Mouse (Mus musculus): Measurements from ENCODE around the gene Tspan17.
A peak's percentile ranks its signal among the peaks of the same experiment; 100 is the strongest.
"Not testable (repeated sequence)": the region's sequence is repeated elsewhere in the genome, so short reads cannot be mapped to it uniquely, and the experiment has no call there.

Tspan17 gene

DNA sequence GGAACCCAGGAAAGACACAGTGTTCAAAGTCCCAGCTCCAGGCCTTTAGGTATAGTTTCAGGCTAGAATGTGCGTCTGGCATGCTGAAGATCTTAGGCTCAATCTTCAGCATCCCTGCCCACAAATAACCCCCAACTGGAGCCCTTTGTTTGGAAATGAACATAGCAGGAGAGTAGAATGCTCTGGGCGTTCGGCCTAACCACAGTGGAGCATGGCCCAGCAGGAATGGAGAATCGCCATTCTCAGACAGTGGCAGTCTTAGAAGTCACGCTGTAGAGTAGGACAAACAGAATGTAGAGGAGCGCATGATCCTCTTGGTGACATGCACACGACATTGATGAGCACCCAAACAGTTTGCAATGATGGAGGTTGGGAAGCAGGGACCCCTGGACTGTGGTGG, 28.3 kb upstream of the Tspan17 start:
- DNase-seq (ENCODE audit: low read depth, low spot score): no peak

DNA sequence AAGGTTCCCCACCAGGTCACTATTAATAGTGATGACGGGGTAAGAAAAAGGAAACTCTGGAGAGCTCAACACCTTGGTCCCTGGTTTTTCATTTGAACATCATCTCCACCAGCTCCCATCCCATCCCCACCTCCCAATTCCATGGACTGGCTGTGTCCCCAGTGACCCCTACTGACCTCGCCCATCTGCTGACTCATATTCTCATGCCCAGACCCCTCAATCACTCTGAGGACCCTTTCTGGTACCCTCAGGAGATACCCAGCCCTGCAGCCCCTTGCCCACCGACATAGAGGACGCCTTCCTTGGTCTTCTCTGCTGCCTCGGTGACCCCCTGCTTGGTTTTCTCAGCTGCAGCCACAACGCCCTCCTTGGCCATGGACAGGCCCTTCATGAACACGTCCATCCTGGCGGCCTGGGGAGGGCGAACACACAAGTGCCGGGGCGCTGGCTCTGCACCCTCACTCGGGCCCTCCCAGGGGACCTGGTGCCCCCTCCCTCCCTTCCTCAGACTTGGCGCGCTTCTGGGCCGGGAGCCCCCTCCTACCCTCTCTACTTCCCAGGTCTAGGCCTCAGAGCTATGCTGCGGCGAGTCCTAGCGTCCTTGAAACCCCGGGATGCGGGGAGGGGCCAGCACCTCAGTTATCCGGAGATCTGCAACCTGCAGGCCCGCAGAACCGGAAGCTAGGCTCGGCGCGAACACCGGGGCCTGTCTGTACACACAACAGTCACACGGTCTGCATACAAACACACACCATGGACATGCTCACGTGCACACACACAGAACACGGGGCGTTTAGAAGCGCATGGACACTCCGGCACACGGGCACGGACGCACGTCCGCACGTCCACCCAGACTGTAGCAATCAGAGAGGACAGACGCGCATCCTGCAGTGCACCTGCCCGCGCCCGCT, 23.6 kb upstream of the Tspan17 start:
- peak; percentile 82 for DNase-seq (ENCODE audit: low read depth, low spot score)

DNA sequence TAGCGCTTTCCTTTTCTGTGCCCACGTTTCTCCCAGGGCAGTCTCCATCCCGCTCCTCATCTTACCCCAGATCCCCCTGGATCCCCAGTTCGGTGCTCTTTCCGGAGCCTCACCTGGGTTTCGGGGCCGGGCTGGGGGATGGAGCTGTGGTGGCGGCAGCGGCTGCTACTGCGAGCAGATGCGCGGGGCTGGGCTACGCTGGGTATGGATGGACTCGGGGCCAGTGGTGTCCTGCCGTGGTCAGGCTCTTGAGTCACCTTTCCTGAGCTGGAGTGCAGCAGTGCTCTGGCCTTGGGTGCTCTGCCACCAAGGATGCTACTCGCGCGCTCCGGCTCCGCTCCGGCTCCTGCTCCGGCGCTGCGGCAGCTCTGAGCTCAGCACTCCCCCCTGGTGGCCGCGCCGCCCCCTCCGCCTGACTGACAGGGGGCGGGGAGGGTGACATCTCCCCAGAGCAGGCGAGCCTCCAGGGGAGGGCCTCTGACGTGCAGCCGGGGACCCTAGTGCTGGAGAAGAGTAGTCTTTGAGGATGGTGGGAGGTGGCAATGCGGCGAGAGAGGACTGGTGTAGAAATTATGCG, 22.9 kb upstream of the Tspan17 start, which contains the start of gene Sncb:
Gene Sncb, minus strand, starts transcription at position 404 of the 577 bp plus-strand sequence.
- peak; percentile 93 for DNase-seq (ENCODE audit: low read depth, low spot score)

DNA sequence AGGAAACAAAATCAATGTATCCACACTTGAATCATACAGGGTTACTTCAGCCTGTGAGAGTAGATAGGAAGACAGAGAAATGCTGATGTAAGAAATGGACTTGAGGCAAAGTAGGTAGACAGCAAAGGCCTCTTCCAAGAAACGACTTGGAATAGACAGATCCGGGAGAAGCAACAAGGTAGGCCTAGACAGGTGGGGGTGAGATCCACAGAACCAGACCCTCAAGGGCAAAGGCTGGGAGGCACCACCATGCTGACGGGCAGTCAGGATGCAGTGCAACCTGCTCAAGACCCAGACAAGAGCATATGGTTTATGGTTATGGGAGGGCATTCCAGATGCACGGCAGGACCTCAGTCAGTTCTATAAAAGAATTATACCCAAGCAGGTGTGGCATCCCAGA, 22.2 kb upstream of the Tspan17 start:
- no peak for DNase-seq (ENCODE audit: low read depth, low spot score)

DNA sequence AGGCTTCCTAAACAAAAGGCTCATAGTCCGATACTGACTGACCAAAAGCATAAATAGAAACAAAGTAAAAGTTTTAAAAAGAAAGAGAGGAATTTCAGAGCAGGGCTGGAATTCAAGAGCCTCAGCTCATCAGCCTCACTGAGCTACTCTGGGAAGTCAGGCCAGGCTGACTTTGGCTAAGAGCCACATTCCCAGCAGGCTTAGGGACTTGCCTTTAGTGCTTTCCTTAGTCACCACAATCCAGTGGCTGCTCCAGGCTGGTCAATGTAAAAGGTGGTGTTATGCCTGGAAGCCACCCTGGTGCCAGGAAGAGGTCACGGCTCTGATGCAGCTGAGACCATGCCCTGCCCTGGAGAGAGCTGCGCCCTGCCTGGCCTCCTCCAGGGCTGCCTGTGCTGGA, 8.6 kb upstream of the Tspan17 start:
- peak; percentile 93 for DNase-seq (ENCODE audit: low read depth, low spot score)

DNA sequence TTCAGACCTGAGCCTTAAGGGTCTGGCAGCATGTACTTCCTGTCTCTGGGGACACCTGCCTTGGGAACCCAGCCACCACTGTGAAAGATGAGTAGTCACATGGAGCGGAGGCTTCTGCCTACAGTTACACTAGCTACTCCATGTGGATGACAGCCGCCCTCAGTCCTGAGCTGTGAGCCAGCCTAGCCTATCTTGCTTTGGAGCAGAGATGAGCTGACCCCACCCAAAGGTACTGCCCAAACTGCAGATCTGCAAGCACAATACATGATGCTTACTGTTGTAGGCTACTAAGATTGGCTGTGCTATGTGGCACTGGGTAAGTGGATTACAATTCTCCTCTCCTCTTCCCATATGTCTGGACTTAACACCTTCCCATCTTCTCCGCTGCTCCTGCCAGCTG, 8.1 kb upstream of the Tspan17 start:
- peak; percentile 73 for DNase-seq (ENCODE audit: low read depth, low spot score)

DNA sequence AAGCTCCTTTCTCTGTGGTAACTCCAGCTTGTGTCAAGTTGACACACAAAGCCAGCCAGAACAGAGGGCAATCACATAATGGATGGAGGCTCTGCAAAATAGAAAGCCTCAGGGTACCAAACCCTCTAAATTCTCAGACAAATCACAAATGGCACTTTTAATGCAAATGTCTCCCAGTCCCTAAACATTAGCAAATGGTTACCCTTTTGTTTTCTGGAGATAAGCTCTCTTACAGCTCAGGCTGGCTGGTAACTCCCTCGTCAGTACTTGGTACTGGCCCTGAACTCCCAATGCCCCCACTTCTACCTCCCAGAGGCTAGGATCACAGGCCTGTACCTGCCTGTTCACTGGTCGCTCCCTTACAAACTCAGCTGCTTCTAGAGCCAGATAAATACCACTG, 5.9 kb upstream of the Tspan17 start:
- DNase-seq (ENCODE audit: low read depth, low spot score): no peak

DNA sequence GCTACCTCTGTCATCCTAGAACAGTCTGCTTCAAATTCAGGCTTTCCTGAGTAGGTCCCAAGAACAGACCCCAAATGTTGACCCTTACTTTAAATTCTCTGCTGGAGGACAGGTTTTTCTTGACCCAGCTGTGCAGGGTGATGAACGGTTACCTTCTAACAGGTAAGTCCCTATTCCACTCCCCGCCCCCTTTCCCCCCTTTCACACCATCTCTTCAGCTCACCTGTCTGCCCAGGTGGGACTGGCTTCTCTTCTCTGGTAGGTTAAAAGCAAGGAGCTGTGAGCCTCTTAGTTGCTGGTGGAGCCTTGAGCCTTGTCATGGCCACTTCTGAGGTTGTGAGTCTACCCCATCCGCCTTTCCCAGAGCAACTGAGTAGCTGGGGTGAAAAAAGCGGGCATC, 5.5 kb upstream of the Tspan17 start, which contains the start of gene Eif4e1b:
Gene Eif4e1b, plus strand, starts transcription at position 301 of the 400 bp plus-strand sequence.
- DNase-seq (ENCODE audit: low read depth, low spot score): no peak

DNA sequence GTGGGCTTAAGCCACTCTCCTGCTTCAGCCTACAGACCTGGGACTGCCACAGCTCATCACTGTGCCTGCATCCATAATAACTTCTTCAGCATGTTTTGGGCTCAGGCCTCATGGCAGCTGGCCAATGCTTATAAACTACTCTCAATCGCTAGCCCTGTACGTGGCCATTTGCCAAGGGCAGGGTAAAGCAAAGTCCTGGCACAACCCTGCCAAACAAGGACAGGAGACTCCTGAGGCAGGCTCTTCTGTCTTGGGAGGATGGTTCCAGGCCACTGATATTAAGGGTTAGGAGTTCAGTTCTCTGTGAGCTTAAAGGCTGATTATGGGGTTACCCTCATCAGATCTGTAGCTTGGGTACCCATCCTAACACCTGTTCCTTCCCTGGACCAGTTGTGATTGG, 1.6 kb upstream of the Tspan17 start:
- not testable (repeated sequence) for DNase-seq (ENCODE audit: low read depth, low spot score)

DNA sequence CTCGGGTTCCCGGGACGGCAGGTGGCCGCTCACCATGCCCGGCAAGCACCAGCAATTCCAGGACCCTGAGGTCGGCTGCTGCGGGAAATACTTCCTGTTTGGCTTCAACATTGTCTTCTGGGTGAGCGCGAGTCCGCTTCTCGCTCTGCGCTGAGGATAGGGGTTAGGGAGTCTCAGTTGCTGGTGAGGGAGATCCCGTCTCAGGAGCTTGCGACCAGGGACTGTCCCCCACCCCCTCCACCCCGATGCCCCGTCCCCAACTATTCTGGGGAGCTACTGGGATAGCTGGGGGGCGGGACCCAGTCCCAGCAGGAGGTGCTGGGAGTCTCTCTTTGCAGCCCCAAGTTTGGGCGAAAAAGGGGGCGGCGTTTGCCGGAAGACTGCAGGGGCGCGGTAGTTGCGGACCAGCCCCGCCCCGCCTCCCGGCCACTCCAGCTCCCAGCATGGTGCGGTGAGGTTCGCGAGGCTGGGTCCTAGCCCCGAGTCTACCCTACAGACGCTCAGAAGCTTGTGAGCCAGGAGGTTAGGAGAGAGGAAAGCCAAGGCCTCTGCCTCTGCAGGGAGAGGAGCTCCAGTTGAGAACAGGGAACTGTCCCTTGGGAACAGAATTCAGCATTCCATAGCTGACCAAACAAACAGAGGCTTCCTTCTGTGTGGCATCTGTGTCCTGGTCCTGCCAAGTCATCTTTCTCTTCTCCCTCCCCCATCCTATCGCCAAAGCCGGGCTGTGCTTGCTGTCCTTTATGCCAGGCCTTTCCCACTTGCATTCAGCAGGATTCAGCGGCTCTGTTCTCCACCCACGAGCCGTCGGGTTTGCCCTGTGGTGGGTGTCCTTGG, 602 bp downstream of the Tspan17 start:
- peak; percentile 92 for DNase-seq (ENCODE audit: low read depth, low spot score)

DNA sequence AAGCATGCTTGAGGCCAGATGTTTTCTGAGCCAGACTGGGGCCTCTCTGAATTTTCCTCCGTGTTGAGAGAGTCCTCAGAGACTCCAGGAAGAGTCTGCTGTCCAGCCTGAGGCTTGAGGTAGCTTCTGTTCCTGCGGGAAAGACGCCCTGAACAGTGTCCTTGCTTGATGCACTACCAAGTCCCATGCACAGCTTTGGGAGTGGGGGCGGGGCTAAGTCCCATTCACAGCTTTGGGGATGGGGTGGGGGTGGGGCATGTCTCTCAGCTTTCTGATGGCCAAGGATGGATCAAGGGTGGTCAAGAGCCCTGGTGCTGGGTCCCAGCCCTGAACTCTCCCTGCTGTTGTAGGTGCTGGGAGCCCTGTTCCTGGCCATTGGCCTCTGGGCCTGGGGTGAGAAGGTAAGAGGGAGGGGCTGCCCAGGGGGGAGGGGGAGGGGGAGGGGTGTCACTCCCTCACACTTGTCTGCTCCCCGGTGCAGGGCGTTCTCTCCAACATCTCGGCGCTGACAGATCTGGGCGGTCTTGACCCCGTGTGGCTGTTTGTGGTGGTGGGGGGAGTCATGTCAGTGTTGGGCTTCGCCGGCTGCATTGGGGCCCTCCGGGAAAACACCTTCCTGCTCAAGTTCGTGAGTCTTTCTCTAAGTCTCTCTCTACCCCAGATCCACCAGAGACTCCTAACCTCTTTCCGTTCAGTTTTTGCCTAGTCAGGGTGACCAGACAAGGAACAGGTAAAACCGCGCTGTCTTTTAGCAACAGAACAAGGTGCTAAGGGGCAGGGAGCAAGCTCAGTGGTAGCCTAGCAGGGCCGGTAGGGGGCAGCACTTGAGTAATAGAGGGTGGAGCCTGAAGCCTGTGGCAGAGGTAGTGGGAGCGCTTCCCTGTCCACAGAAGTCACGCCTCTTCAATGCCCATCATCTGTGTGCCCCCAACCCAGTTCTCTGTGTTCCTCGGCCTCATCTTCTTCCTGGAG, 3.4 kb downstream of the Tspan17 start:
- peak; percentile 37 for DNase-seq (ENCODE audit: low read depth, low spot score)

DNA sequence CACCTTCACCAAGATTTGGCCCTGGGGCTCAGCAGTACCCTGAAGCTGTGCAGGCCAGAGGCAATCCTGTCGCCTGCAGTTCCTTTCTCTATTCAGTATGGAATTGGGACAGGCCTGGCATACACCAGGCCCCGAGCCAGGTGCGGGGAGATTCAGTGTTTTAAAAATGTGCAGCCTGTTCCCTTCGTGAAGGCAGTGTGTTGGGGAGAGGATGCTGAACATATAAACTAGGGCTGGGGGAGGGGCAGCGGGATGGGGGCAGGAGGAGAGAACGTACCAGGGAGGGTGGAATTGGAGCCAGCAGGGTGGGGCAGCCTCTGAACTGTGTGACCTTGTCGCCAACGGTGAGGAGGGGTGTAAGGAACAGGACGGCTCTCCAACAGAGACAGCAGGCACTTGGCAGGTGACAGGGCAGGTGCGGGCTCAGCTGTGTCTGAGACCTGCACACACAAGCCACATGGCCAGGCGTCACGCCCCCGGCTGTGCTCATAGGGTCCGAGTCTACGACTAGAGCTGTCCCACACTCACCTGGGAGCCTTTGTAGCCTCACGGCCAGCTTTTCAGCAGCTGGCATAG, 4.9 kb downstream of the Tspan17 start:
- DNase-seq (ENCODE audit: low read depth, low spot score): peak; percentile 66

DNA sequence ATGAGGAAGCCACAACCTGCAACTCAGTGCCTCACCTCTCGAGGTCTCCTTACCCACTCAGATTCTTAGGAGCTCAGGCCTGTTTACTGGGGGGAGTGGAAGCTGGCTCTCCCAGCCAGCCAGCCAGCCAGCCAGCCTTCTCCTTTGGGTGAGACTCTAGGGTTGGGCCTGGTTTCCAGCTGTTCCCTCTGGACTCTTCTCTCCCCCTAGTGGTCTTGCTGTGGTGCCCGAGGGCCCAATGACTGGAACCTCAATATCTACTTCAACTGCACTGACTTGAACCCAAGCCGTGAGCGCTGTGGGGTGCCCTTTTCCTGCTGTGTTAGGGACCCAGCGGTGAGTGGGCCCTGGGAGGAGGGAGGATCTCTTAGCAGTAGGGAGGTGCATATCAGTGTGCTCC, 5.7 kb downstream of the Tspan17 start:
- DNase-seq (ENCODE audit: low read depth, low spot score): peak; percentile 29

DNA sequence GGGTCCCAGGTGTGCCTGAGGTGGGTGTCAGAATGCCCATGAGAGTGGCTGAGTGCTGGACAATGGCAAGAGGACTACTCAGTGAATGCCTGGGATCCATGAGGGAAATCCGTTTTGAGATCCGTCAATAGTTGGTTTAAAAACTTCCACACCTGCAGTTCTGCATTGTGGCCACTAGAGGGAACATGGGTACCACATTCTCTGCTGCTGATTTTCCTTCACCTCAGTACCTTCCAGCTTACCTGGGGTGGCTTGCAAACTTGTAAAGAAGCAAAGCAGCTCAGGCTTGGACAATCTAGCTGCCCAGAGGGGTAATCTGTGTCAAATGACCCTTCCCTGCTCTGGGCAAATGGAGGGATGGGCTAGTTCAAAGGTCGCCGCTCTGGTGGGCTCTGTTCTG, 8.2 kb downstream of the Tspan17 start:
- DNase-seq (ENCODE audit: low read depth, low spot score): peak; percentile 78

DNA sequence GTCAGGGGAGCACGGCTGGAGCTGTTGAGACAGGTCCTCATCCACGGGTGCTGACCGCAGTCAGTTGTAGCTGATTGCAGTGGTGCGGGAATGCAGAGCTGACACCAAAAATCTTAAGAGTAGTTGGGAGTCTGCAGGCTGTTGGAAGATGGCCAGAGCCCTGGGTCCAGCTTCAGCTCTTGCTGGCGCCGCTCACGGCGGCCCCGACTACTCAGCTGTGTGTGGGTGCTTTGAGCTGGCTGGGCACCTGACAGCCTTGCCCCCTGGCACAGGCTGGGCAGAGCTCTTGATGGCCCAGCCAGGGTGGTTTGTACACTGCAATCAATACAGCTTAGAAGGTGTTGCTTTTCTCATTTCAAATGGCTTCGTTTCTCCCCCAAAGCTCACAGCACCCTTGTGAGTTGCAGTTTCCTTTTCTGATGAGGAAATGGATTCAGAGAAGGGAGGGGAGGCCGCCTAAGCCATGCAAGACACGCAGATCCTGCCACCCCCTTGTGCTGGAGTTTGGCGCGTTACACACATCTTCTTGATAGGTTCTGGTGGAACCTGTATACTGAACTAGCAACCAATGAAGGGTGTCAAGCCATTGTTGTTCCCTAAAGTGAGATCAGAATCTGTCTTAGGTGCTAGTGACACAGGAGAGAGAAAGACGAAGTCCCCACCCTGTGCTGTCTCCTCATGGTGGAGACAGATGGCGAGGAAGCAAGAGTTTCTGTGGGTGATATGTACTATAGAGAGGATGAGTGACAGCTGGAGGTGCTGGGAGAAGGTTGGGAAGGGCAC, 8.9 kb downstream of the Tspan17 start:
- peak; percentile 69 for DNase-seq (ENCODE audit: low read depth, low spot score)

DNA sequence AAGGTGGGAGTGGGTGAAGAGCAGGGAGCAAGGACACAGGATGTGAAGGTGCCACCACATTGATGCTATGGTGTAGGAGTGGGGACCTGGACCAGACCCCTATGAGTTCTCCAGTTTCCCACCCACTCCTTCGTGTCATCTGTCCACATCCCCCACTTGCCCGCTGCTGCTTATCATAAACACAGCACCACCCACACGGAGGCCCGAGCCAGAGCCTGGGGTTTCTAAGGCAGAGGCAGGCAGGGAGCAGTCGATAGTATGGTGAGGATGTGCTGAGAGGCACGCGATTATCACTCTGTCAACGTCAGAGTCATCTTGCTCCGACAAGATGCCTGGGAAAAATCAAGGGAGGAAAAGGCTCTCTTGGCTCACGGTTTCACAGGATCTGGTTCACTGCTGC, 9.6 kb downstream of the Tspan17 start:
- peak; percentile 72 for DNase-seq (ENCODE audit: low read depth, low spot score)

DNA sequence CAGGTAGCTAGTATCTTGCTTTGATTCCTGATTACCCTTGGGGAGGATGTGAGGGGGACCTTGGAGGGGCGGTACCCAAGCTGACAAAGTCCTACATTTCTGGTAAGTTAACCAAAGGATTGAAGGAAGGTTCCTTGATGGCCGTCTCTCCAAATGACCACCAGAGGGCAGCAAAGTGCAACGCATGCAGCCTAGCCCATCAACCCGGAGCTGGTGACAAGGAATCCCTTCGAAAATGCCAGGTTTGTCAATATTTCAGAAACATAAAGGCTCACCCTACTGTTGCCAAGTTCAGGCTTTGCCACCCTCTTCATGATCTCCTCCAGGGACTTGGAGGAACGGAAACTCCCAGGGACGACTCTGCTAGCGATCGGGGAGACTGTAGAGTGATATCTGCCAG, 10.5 kb downstream of the Tspan17 start:
- peak; percentile 92 for DNase-seq (ENCODE audit: low read depth, low spot score)

DNA sequence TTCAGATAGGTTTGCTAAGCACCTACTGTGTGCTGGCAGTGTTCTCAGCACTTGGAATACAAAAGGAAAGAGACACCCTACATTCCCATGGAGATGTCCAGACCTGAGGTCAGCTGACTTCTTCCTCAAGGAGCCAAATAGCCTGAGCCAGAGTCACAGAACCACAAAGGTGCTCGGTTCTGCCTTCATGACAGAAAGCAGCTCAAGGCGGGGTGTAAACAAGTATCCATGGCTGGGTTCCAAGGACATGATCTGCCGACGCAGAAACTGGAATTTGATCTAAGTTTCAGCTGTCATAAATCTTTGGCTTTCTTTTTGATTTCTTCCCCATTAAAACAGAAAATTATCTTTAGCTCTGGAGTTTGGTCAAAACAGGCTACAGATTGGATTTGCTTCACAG, 11.0 kb downstream of the Tspan17 start:
- no peak for DNase-seq (ENCODE audit: low read depth, low spot score)

DNA sequence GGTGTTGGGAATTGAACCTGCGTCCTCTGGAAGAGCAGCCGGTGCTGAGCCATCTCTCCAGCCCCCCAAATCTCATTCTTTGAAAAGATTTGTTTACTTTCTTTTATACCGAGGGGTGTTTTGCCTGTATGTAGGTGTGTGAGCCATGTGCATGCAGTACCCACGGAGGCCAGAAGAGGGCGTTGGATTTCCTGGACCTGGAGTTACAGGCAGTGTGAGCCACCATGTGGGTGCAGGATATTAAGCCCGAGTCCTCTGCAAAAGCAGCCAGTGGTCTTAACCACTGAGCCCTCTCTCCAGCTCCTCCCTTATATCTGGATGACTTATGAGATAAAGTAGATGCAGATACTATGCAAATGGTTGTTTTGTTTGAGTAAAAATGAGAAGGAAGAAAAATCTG, 13.8 kb downstream of the Tspan17 start:
- DNase-seq (ENCODE audit: low read depth, low spot score): no peak
